Mouse (Mus musculus) megakaryocyte, embryonic 14.5 days (primary cell): ENCODE data around the gene Pacsin1.

Experiments
- FLI1 ChIP-seq: IDR thresholded peaks from 2 replicates; pipeline ENCODE4 v1.6.1; 2012; ENCODE audit warnings: low read length, inconsistent platforms, mixed read lengths
- GATA1 ChIP-seq: IDR thresholded peaks from 3 replicates; pipeline ENCODE4 v1.6.1; 2012; ENCODE audit warnings: mixed read lengths, low read length, inconsistent platforms, borderline replicate concordance

GRCm38 (mm10) chr17:27621705-27622531 is 33.4 kb upstream of the Pacsin1 start:
- no peak for TF ChIP-seq GATA1
- TF ChIP-seq FLI1, result no peak
